Mouse (Mus musculus) ES-Bruce4 (cell line): Measurements from ENCODE around the gene Tm7sf2. TPM values are rescaled to one million over a fixed set of nuclear protein-coding genes. Genes with fewer than 3 reads are reported as not detected.
A peak's percentile ranks its signal among the peaks of the same experiment; 100 is the strongest.

Source experiments
- H3K27ac ChIP-seq: 2 replicates; pipeline ENCODE4 v1.5.1; 2012; ENCODE audit warnings: low read length, inconsistent platforms; ENCODE audit not compliant: insufficient read depth
- H3K27me3 ChIP-seq: 2 replicates; pipeline ENCODE4 v1.6.1; 2012; ENCODE audit warnings: mild to moderate bottlenecking, low read length, inconsistent platforms; ENCODE audit not compliant: control insufficient read depth, poor library complexity, insufficient read depth, severe bottlenecking
- H3K36me3 ChIP-seq: 2 replicates; pipeline ENCODE4 v1.6.1; 2012; ENCODE audit warnings: inconsistent platforms, mild to moderate bottlenecking, low read length, moderate library complexity; ENCODE audit not compliant: control insufficient read depth, poor library complexity, insufficient read depth, severe bottlenecking
- H3K4me1 ChIP-seq: one replicate; pipeline ENCODE4 v1.8.1; 2011; ENCODE audit warnings: low read length; ENCODE audit not compliant: control insufficient read depth, insufficient read depth
- H3K4me3 ChIP-seq: 2 replicates; pipeline ENCODE4 v1.5.1; 2011; ENCODE audit warnings: low read depth, mild to moderate bottlenecking, low read length
- H3K9ac ChIP-seq: 2 replicates; pipeline ENCODE4 v1.6.1; 2012; ENCODE audit warnings: low read depth, mild to moderate bottlenecking, inconsistent platforms; ENCODE audit not compliant: poor library complexity, severe bottlenecking
- H3K9me3 ChIP-seq: replicated peaks from 2 replicates; pipeline ENCODE4 v1.6.1; 2012; ENCODE audit warnings: mild to moderate bottlenecking, low read length, inconsistent platforms; ENCODE audit not compliant: control insufficient read depth, poor library complexity, insufficient read depth, severe bottlenecking
- CTCF ChIP-seq: IDR thresholded peaks from one replicate; pipeline ENCODE4 v1.8.1; 2011; ENCODE audit warnings: low read depth, low read length
- EP300 ChIP-seq: IDR thresholded peaks from 2 replicates; pipeline ENCODE4 v1.6.1; 2011; ENCODE audit warnings: low read depth, low read length; ENCODE audit not compliant: insufficient read depth
- POLR2A ChIP-seq: IDR thresholded peaks from one replicate; pipeline ENCODE4 v1.8.1; 2011; ENCODE audit warnings: low read length; ENCODE audit not compliant: insufficient read depth
- polyA plus RNA-seq: library from polyadenylated mRNA; stranded (reverse); fragments of >200 nt; gene quantifications from 2 replicates; pipeline ENCODE4 v1.2.4, GENCODE M21; 2011; ENCODE audit warnings: low read depth; ENCODE audit not compliant: missing spikeins, insufficient read depth, insufficient read length

The Tm7sf2 gene
- polyA plus RNA-seq, 1 experiment: 19.1 TPM

GRCm38 (mm10) chr19:6063081-6063480, 5.1 kb downstream of the Tm7sf2 start:
- peaks cover 15% of the 10 kb centered on the region for H3K36me3 ChIP-seq
- no peak overlapping the region for H3K27ac ChIP-seq
- no peaks in the 10 kb centered on the region for H3K27me3 ChIP-seq
- no peaks in the 10 kb centered on the region for H3K9me3 ChIP-seq
- peaks cover under 1% of the 10 kb centered on the region for H3K4me1 ChIP-seq
- H3K9ac ChIP-seq: no peak overlapping the region
- no peak for TF ChIP-seq POLR2A
- no peak for TF ChIP-seq EP300
- TF ChIP-seq CTCF: no peak
- H3K4me3 ChIP-seq: no peak overlapping the region

GRCm38 (mm10) chr19:6062418-6062817, 5.8 kb downstream of the Tm7sf2 start:
- Histone ChIP-seq H3K9me3 (no peaks in the 10 kb centered on the region), H3K36me3 (peaks cover 15% of the 10 kb centered on the region), H3K27ac (no peak overlapping the region), H3K4me3 (peak overlapping the region; percentile 97; the same call in 1 of the 2 replicates), H3K9ac (peak overlapping the region; percentile 90), H3K4me1 (no peaks in the 10 kb centered on the region), H3K27me3 (no peaks in the 10 kb centered on the region)
- TF ChIP-seq EP300 (no peak), POLR2A (no peak), CTCF (no peak)

- Histone ChIP-seq H3K27me3 (no peaks in the 10 kb centered on the region), H3K9ac (peak overlapping the region; percentile 90), H3K36me3 (peaks cover 15% of the 10 kb centered on the region), H3K4me3 (peak overlapping the region; percentile 97), H3K9me3 (no peaks in the 10 kb centered on the region), H3K27ac (peak overlapping the region; percentile 42), H3K4me1 (no peaks in the 10 kb centered on the region)
- TF ChIP-seq POLR2A (no peak), EP300 (no peak), CTCF (no peak)
Measured at GRCm38 (mm10) chr19:6061641-6062302, 6.4 kb downstream of the Tm7sf2 start.

- peak within 1 kb of the TSS; percentile 90 for H3K9ac ChIP-seq
- peak within 1 kb of the TSS; percentile 97 for H3K4me3 ChIP-seq
- TF ChIP-seq POLR2A (no peak), CTCF (no peak), EP300 (no peak)
- H3K36me3 ChIP-seq: peaks cover 15% of the 10 kb centered on the region
- H3K4me1 ChIP-seq: no peaks in the 10 kb centered on the region
- no peaks in the 10 kb centered on the region for H3K9me3 ChIP-seq
- H3K27ac ChIP-seq: peak within 1 kb of the TSS; percentile 85
- no peaks in the 10 kb centered on the region for H3K27me3 ChIP-seq
Measured at GRCm38 (mm10) chr19:6061021-6061533, 7.1 kb downstream of the Tm7sf2 start, which contains the start of gene Znhit2. TSS of gene Znhit2 (plus strand) at chr19:6061192.

GRCm38 (mm10) chr19:6058966-6059365, 9.2 kb downstream of the Tm7sf2 start:
- Histone ChIP-seq H3K4me1 (no peaks in the 10 kb centered on the region), H3K27me3 (no peaks in the 10 kb centered on the region), H3K9me3 (no peaks in the 10 kb centered on the region), H3K4me3 (peak overlapping the region; percentile 89), H3K9ac (peak overlapping the region; percentile 84), H3K27ac (peak overlapping the region; percentile 26; the same call in 1 of the 2 replicates), H3K36me3 (peaks cover 32% of the 10 kb centered on the region)
- TF ChIP-seq POLR2A (no peak), EP300 (no peak), CTCF (no peak)

GRCm38 (mm10) chr19:6058513-6058912, 9.7 kb downstream of the Tm7sf2 start:
- Histone ChIP-seq H3K9me3 (no peaks in the 10 kb centered on the region), H3K4me3 (peak overlapping the region; percentile 89), H3K36me3 (peaks cover 37% of the 10 kb centered on the region), H3K9ac (peak overlapping the region; percentile 84), H3K27me3 (no peaks in the 10 kb centered on the region), H3K27ac (peak overlapping the region; percentile 26; the same call in 1 of the 2 replicates), H3K4me1 (no peaks in the 10 kb centered on the region)
- no peak for TF ChIP-seq EP300
- TF ChIP-seq CTCF: no peak
- TF ChIP-seq POLR2A: no peak
